Mouse (Mus musculus) embryonic facial prominence, embryonic 12.5 days (tissue): ENCODE measurements around the gene Lbx2. TPM values are rescaled to one million over a fixed set of nuclear protein-coding genes. Genes with fewer than 3 reads are reported as not detected.

Experiments used
- ATAC-seq: fragments of 200-750 bp; cut with Nextera tagmentation; 2 replicates; pipeline ENCODE4 v1.8.0; 2017; ENCODE audit not compliant: insufficient number of reproducible peaks, insufficient read depth, low FRiP score, low TSS enrichment
- H3K27ac ChIP-seq: fragments of 300-500 bp; sonication (generic); 2 replicates; pipeline ENCODE4 v1.5.1; 2016; ENCODE audit warnings: mild to moderate bottlenecking
- H3K27me3 ChIP-seq: fragments of 300-500 bp; sonication (generic); 2 replicates; pipeline ENCODE4 v1.6.1; 2016; ENCODE audit warnings: mild to moderate bottlenecking, moderate library complexity
- H3K36me3 ChIP-seq: fragments of 300-500 bp; sonication (generic); 2 replicates; pipeline ENCODE4 v1.6.1; 2016; ENCODE audit warnings: mild to moderate bottlenecking
- H3K4me1 ChIP-seq: fragments of 300-500 bp; sonication (generic); 2 replicates; pipeline ENCODE4 v1.6.1; 2016
- H3K4me2 ChIP-seq: fragments of 300-500 bp; sonication (generic); replicated peaks from 2 replicates; pipeline ENCODE4 v1.6.1; 2016; ENCODE audit warnings: mild to moderate bottlenecking, moderate library complexity
- H3K4me3 ChIP-seq: fragments of 300-500 bp; sonication (generic); 2 replicates; pipeline ENCODE4 v1.5.1; 2016; ENCODE audit warnings: mild to moderate bottlenecking
- H3K9ac ChIP-seq: fragments of 300-500 bp; sonication (generic); 2 replicates; pipeline ENCODE4 v1.6.1; 2016; ENCODE audit warnings: mild to moderate bottlenecking, moderate library complexity
- H3K9me3 ChIP-seq: fragments of 300-500 bp; sonication (generic); 2 replicates; pipeline ENCODE4 v1.6.1; 2016; ENCODE audit warnings: mild to moderate bottlenecking, moderate library complexity
- whole genome bisulfite sequencing: fragments of 180-500 bp; shearing (Covaris S2); methylation state at CpG from one replicate; pipeline ENCODE4 v1.1.7; 2016; 5-methylcytosine and 5-hydroxymethylcytosine counted together
- polyA plus RNA-seq: library from polyadenylated mRNA; unstranded; fragments of >200 nt; fragmentation: Nextera tagmentation; extraction: Ambion mirVana; gene quantifications from 2 replicates; pipeline ENCODE4 v1.2.1, GENCODE M21; 2016

The Lbx2 gene
- polyA plus RNA-seq, 1 experiment from 2014 or later: 1.1 TPM

DNA sequence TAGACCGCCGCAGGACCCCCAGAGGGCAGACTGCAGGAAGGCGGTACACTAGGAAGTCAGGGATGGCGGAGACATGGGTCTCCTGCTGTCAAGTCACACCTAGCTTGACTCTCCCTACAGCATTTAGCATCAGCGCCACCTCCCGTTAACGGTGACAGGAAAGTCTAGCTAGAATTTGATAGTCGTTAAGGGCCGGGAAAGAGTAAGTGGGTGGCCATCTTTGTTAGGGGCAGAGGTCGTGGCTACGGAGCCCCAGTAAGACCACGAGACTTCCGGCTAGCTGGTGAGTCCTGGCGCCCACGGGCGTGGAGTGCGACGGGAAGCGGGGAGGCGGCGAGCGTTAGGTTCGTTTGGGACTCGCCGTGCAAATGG is 15.1 kb downstream of the Lbx2 start, which contains the start of the genes Ccdc142 and Gm42688:
Ccdc142 (plus strand) TSS at position 286 of the 372 bp plus-strand sequence.
Gm42688 (plus strand) TSS at position 302 of the 372 bp plus-strand sequence.
- WGBS: under 1% methylated on average over 25 of the region's 25 CpGs
- peak; percentile 76 for ATAC-seq
- H3K4me2 ChIP-seq: peak within 1 kb of the TSS; percentile 97

DNA sequence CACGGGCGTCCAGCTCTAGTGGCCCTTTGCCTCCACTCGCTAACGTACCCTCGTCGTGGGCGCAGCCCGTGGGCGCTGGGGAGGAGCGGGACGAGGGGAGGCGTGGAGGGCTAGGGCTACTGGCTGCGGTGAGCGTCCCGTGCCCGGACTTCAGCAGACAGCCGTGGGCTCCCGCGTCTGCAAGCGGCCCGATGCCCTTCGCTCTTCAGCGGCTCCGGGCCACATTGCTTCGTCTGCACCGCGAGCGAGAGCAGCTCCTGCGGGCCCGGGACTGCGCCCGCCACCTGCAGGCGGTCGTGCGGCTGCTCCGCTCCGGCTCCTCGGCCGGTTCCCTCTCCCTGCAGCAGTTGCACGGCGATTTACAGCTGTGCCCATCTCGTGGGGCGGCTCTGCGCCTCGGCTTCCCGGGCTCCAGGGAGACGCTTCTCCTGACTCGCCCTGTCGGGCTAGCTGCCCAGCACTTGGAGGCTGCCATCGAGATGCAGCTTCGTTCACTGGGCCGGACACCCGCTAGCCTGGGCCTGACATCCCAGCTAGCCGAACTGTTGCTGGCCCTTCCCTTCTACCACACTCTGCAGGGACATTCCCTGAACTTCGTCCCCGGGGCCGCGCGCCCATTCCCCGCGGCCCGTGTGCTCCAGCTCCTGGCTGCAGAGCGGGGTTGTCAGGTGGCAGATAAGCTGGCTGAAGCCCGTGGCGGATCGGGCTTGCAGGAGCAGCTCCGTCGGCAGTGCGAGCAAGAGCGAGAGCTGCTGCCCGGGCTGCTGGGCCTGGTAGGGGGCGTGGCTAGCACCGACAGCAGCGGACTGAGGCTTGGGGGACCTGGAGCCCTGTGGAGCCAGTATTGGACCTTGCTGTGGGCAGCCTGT is 15.8 kb downstream of the Lbx2 start:
- H3K36me3 ChIP-seq: peaks cover 7% of the 10 kb centered on the region; the same call in 1 of the 2 replicates
- ATAC-seq: peak; percentile 82
- H3K9ac ChIP-seq: peak overlapping the region; percentile 82
- H3K27ac ChIP-seq: peak overlapping the region; percentile 56
- peak overlapping the region; percentile 97 for H3K4me2 ChIP-seq
- H3K9me3 ChIP-seq: no peaks in the 10 kb centered on the region
- H3K27me3 ChIP-seq: peaks cover 7% of the 10 kb centered on the region; the same call in 1 of the 2 replicates
- 1% methylated on average over 72 of the region's 74 CpGs for WGBS
- H3K4me3 ChIP-seq: peak overlapping the region; percentile 50
- H3K4me1 ChIP-seq: peaks cover 12% of the 10 kb centered on the region

More for the DNA sequence above, 15.1 kb downstream of the Lbx2 start, which contains the start of the genes Ccdc142 and Gm42688:
- Histone ChIP-seq H3K27ac (peak within 1 kb of the TSS; percentile 56), H3K9ac (peak within 1 kb of the TSS; percentile 82), H3K9me3 (no peaks in the 10 kb centered on the region), H3K4me1 (peaks cover 12% of the 10 kb centered on the region), H3K27me3 (peaks cover 9% of the 10 kb centered on the region; the same call in 1 of the 2 replicates), H3K36me3 (peaks cover 7% of the 10 kb centered on the region; the same call in 1 of the 2 replicates), H3K4me3 (peak within 1 kb of the TSS; percentile 50)

DNA sequence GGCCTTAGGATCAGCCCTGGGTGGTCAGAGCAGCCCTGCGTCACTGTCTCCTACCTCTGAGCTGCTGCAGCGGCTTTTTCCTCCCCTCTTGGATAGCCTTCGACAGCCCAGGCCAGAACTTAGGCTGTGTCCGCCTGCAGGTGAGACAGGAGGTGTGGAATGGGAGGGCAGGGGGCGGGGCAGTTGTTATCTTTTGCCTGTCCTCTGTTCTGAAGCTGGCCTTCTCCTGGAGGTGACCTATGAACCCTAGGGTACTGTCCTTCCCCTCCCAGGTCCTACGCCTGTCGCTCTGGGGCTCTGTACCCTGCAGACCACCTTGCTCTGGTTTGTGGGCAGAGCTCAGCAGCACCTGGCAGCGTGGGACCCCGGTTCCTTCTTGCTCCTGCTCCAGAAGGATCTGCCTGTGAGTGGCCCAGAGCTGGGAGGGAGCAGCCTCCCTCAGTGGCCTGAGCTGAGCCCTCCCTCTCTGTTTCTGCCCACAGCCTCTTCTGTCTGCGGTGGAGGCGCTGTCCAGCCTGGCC is 17.0 kb downstream of the Lbx2 start:
- H3K4me1 ChIP-seq: peaks cover 19% of the 10 kb centered on the region
- peaks cover 7% of the 10 kb centered on the region; the same call in 1 of the 2 replicates for H3K36me3 ChIP-seq
- peak overlapping the region; percentile 50; the same call in 1 of the 2 replicates for H3K4me3 ChIP-seq
- H3K9me3 ChIP-seq: no peaks in the 10 kb centered on the region
- ATAC-seq: no peak
- peaks cover 7% of the 10 kb centered on the region; the same call in 1 of the 2 replicates for H3K27me3 ChIP-seq
- peak overlapping the region; percentile 82; the same call in 1 of the 2 replicates for H3K9ac ChIP-seq
- 46% methylated on average over 11 of the region's 11 CpGs for WGBS
- H3K4me2 ChIP-seq: peak overlapping the region; percentile 97
- no peak overlapping the region for H3K27ac ChIP-seq

DNA sequence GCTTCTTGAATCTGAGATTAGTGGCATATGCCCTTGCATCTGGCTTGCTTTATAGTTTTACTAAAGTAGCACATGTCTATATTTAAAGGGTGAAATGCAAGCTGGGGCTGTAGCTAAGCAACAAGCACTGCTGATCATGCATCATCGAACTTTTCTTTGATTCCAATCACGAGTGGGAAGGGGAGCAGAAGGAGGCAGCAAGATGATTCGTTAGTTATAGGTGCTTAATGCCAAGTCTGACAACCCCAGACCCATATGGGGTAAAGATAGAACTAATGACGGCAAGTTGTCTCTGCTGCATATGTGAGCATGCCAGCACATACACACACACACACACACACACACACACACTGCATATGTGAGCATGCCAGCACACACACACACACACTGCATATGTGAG is 18.0 kb downstream of the Lbx2 start:
- no peak for ATAC-seq
- WGBS: 69% methylated on average over 4 of the region's 4 CpGs
- H3K9ac ChIP-seq: no peak overlapping the region

DNA sequence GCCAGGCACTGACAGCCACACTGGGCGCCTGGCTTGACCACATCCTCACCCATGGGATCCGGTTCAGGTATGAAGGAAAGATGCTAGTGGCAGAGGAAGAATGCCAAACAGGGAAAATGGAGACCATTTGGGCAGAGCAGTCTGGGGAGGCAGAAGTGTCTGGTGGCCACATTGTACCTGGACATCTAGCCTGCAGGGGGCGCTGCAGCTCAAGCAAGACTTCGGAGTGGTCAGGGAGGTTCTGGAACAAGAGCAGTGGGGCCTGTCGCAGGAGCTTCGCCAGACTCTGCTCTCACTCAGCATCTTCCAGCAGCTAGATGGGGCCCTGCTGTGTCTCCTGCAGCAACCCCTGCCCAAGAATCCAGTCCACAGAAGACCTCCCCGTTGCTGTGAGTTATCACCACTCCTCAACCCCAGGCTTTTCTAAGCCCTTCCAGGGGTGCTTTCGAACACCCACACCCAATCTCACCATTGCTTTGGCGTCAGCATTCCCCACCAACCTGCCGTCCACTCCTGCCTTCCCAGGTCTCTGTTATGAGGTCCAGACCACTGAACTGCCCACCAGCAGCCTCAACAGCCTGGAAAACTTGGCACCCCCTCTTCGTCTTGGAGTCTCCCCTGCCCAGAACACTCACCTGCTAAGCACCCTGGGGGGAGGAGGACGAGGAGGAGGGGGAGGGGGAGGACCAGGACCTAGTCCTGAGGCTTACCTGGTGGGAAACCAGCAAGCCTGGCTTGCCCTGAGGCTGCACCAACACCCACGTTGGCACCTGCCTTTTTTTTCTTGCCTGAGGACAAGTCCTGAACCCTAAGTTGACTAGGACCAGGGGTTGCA is 21.6 kb downstream of the Lbx2 start:
- Histone ChIP-seq H3K4me3 (peak overlapping the region; percentile 63; the same call in 1 of the 2 replicates), H3K36me3 (peaks cover 7% of the 10 kb centered on the region; the same call in 1 of the 2 replicates)
- WGBS: 33% methylated on average over 13 of the region's 13 CpGs

More for the DNA sequence above, 18.0 kb downstream of the Lbx2 start:
- H3K36me3 ChIP-seq: peaks cover 7% of the 10 kb centered on the region; the same call in 1 of the 2 replicates
- H3K4me3 ChIP-seq: no peak overlapping the region
- H3K9me3 ChIP-seq: no peaks in the 10 kb centered on the region
- H3K27me3 ChIP-seq: peaks cover 7% of the 10 kb centered on the region; the same call in 1 of the 2 replicates
- H3K27ac ChIP-seq: no peak overlapping the region
- H3K4me2 ChIP-seq: no peak overlapping the region
- H3K4me1 ChIP-seq: peaks cover 24% of the 10 kb centered on the region

DNA sequence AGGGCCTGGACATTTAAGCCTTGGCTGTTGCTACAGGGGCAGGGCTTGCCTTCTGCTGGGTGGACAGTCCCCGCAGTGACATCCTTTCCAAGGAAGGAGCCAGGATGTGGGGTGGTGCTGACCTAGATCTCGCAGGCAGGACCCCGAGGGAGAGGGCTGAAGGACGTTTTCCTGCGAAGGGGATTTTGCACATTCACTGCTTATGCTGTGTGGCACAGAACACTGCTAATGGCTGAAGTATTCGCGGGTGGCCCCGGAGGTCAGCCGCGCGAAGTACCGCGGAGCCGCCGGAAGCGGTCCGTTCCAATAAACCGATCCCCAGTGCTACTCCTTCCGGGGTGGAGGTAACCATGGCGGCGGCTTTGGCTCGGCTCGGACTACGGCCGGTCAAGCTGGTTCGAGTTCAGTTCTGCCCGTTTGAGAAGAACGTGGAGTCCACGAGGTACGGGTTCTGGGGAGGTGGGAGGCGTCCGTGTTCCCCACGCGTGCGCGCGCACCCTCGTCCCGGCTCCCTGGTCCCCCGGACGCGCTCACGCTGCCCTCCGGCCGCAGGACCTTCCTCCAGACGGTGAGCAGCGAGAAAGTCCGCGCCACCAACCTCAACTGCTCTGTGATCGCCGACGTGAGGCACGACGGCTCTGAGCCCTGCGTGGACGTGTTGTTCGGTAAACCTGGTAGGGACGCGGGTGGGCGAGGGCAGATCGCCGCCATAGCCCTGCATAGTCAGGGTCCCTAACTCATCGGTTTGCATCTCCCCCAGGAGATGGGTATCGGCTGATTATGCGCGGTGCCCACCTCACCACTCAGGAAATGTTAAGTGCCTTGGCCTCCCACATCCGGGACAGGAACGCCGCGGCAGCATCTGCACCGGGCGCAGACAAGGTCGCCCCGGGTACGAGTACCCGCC is 22.8 kb downstream of the Lbx2 start, which contains the start of gene Mrpl53:
Mrpl53 (plus strand) TSS at position 279 of the 907 bp plus-strand sequence.
- Histone ChIP-seq H3K4me1 (peaks cover 20% of the 10 kb centered on the region), H3K27ac (peak within 1 kb of the TSS; percentile 67), H3K9ac (peak within 1 kb of the TSS; percentile 71), H3K4me3 (peak within 1 kb of the TSS; percentile 63), H3K4me2 (peak within 1 kb of the TSS; percentile 76), H3K9me3 (no peaks in the 10 kb centered on the region), H3K27me3 (no peaks in the 10 kb centered on the region), H3K36me3 (peaks cover 7% of the 10 kb centered on the region; the same call in 1 of the 2 replicates)
- peak; percentile 86 for ATAC-seq
- under 1% methylated on average over 76 of the region's 76 CpGs for whole genome bisulfite sequencing

More for the DNA sequence above, 21.6 kb downstream of the Lbx2 start:
- no peak for ATAC-seq
- Histone ChIP-seq H3K27ac (peak overlapping the region; percentile 67; the same call in 1 of the 2 replicates), H3K9me3 (no peaks in the 10 kb centered on the region), H3K27me3 (peaks cover 7% of the 10 kb centered on the region; the same call in 1 of the 2 replicates), H3K9ac (peak overlapping the region; percentile 71; the same call in 1 of the 2 replicates), H3K4me1 (peaks cover 26% of the 10 kb centered on the region), H3K4me2 (peak overlapping the region; percentile 76)

DNA sequence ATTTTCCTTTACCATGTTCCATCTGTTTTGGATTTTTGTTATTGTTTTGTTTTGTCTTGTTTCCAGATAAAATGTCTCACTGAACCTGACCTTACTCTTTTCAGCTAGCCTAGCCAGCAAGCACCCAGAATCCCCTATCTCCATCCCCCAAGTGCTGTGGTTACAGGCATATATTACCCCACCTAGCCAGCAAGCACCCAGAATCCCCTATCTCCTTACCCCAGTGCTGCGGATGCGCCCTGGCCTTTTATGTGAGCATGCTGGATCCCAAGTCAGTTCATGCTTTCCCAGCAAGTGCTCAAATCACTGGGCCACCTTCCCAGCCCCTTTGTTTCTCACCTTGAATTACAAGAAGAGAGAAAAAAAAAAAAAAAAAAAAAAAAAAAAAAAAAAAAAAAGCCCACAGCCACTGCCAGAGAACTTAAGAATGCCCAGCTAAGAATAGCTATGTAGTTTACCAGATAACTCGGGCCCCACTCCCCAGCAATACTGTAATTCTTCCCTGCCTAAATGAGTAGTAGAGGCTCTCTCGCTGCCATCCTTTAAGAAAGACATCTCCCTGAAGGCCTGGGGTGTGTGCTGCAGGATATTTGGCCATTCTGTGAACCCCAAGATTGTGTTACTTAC is 25.5 kb downstream of the Lbx2 start:
- Histone ChIP-seq H3K4me3 (no peak overlapping the region), H3K9me3 (no peaks in the 10 kb centered on the region), H3K27me3 (no peaks in the 10 kb centered on the region), H3K36me3 (peaks cover under 1% of the 10 kb centered on the region; the same call in 1 of the 2 replicates), H3K27ac (no peak overlapping the region), H3K4me2 (no peak overlapping the region), H3K4me1 (peaks cover 31% of the 10 kb centered on the region), H3K9ac (no peak overlapping the region)
- no peak for ATAC-seq
- WGBS: 94% methylated on average over 4 of the region's 4 CpGs

DNA sequence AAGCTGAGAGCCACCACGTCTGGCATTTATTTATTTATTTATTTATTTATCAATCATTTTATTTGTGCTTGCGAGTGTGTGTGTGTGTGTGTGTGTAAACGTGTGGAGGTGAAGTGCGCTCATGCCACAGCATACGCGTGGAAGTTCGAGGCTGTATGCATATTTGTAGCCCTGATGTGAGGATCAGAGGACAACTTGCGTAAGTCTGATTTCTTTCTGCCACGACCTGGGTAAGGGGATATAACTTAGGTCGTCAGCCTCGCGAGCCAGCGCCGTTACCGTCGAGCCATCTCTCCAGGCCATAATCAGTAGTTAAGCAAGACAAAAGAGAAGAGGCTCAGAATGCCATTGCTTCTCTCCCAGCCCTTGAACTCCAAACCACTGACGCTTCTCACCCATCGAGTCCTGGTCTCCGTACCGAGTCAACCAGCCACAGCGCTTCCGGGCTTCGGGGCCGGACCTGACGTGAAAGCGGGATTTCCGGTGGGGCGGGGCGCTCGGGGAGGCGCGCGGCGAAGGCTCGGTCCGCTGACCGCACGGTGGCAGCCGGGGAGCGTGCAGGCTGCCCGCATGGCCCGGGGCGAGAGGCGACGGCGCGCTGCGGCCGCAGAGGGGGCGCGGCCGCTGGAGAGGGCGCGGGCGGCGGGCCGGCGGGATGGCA is 29.0 kb downstream of the Lbx2 start, which contains the start of gene Mogs:
Mogs (plus strand) TSS at position 486 of the 661 bp plus-strand sequence.
- H3K4me1 ChIP-seq: peaks cover 25% of the 10 kb centered on the region
- H3K27ac ChIP-seq: peak within 1 kb of the TSS; percentile 83
- WGBS: under 1% methylated on average over 56 of the region's 58 CpGs
- H3K4me3 ChIP-seq: peak within 1 kb of the TSS; percentile 71
- ATAC-seq: peak; percentile 76
- H3K27me3 ChIP-seq: no peaks in the 10 kb centered on the region
- no peaks in the 10 kb centered on the region for H3K9me3 ChIP-seq
- H3K4me2 ChIP-seq: peak within 1 kb of the TSS; percentile 97
- H3K36me3 ChIP-seq: peaks cover 33% of the 10 kb centered on the region
- H3K9ac ChIP-seq: peak within 1 kb of the TSS; percentile 96

DNA sequence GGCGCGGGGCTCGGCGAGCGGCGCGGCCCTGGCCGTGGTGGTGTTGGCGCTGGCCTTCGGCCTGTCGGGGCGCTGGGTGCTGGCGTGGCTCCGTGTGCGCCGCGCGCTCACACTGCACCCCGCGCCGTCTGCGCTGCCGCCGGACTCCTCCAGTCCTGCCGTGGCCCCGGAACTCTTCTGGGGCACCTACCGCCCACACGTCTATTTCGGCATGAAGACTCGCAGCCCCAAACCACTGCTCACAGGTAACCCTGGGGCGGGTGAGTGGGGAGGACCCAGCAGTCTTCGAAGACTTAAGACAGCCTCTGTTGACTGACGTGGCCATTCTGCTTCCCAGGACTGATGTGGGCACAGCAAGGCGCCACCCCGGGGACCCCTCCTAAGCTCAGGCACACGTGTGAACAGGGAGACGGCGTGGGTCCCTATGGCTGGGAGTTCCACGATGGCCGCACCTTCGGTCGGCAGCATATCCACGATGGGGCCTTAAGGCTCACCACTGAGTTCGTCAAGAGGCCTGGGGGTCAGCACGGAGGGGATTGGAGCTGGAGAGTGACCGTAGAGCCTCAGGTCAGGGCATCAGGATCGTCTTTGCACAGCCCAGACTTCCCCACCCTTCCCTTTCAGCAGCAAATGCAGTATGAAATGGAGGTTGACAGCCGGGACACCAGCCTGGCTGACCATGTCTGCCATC is 29.7 kb downstream of the Lbx2 start:
- Histone ChIP-seq H3K27ac (peak overlapping the region; percentile 83), H3K4me2 (peak overlapping the region; percentile 97), H3K4me1 (peaks cover 26% of the 10 kb centered on the region), H3K4me3 (peak overlapping the region; percentile 71), H3K9ac (peak overlapping the region; percentile 96), H3K27me3 (no peaks in the 10 kb centered on the region), H3K36me3 (peaks cover 33% of the 10 kb centered on the region), H3K9me3 (no peaks in the 10 kb centered on the region)
- peak; percentile 43 for ATAC-seq
- WGBS: 3% methylated on average over 42 of the region's 48 CpGs
